Mouse (Mus musculus): ENCODE results near the gene Barhl1. TPM values are rescaled to one million over a fixed set of nuclear protein-coding genes. Genes with fewer than 3 reads are reported as not detected.

Gene Barhl1
- total and polyA plus RNA-seq, 3 experiments = 0.15 to 0.47 TPM; not detected in 1

DNA sequence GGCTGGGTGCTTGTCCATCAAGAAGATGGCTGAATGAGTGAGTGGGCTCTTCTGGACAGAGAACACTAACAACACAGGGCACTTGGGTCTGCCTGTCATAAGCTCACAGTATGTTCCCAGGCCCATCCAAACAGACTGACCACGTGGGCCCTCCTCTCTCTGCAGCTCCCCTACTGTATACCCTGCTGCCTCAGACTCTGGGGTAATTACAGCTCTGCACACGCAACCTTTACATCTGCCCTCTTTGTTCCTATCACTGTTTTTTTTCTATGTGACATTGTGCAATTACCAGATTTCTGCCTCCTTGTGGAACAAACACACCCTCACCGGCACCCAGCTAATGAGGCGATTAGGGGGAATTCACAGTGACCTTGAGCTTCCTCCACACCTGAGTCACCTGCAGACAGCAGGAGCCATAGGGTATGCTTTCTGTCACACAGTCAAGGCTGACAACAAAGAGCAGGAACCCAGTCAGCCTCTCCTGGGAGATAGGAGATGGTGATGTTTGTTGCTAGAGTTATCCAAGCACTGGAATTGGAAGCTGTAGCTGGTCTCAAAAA lies 19.0 kb downstream of the Barhl1 start:
- no peak for TF ChIP-seq POLR2AphosphoS2 (IDR thresholded peaks at IDR 0.05; ENCODE audit: low read length)
- TF ChIP-seq POLR2A (IDR thresholded peaks at IDR 0.05; ENCODE audit: control insufficient read depth in 1 of 2, insufficient read depth in 1 of 2, low read depth in 1 of 2, low read length in 2 of 2, poor library complexity in 1 of 2) = no peak
- TF ChIP-seq ELF1 (IDR thresholded peaks at IDR 0.05; ENCODE audit: low read depth, low read length) = no peak
- TF ChIP-seq ZNF384 (IDR thresholded peaks at IDR 0.05; ENCODE audit: low read depth, low read length) = no peak
- no peak for TF ChIP-seq ETS1 (IDR thresholded peaks at IDR 0.05; ENCODE audit: low read depth, low read length)
- no peak for TF ChIP-seq ZMIZ1 (IDR thresholded peaks at IDR 0.05; ENCODE audit: low read depth, low read length)
- no peak for TF ChIP-seq HCFC1 (IDR thresholded peaks at IDR 0.05; ENCODE audit: low read depth, low read length)
- no peak for TF ChIP-seq SIN3A (IDR thresholded peaks at IDR 0.05; ENCODE audit: low read length)
- no peak for DNase-seq (ENCODE audit: low read depth, low spot score)
- H3K9ac ChIP-seq (ENCODE audit: control insufficient read depth, low read depth, low read length, poor library complexity, severe bottlenecking) = no peak overlapping the region
- no peak overlapping the region for H3K4me3 ChIP-seq (ENCODE audit: control insufficient read depth in 1 of 2, insufficient read depth in 1 of 2, low read depth in 2 of 2, low read length in 2 of 2)
- no peaks in the 10 kb centered on the region for H3K79me2 ChIP-seq (ENCODE audit: control insufficient read depth, insufficient read depth, low read length, poor library complexity)
- no peak overlapping the region for H3K27ac ChIP-seq (ENCODE audit: control insufficient read depth, low read depth, low read length)
- H3K27me3 ChIP-seq (ENCODE audit: control insufficient read depth in 1 of 2, insufficient read depth in 2 of 2, low read length in 2 of 2) = no peaks in the 10 kb centered on the region
- H3K4me1 ChIP-seq (ENCODE audit: control insufficient read depth in 1 of 2, insufficient read depth in 2 of 2, low read length in 2 of 2) = peaks cover 4 to 5% of the 10 kb centered on the region in 2 experiments; a peak in 2 of 4 replicates
- peaks cover 6 to 22% of the 10 kb centered on the region in 2 experiments for H3K36me3 ChIP-seq (ENCODE audit: control insufficient read depth in 1 of 2, insufficient read depth in 2 of 2, low read length in 2 of 2)
- no peaks in the 10 kb centered on the region for H3K9me3 ChIP-seq (replicated peaks; ENCODE audit: insufficient read depth, low read length)

GRCm38 (mm10) chr2:28895876-28896275 lies 20.6 kb downstream of the Barhl1 start:
- H3K4me1 ChIP-seq (ENCODE audit: control insufficient read depth in 1 of 2, insufficient read depth in 2 of 2, low read length in 2 of 2) = peaks cover 4 to 5% of the 10 kb centered on the region in 2 experiments; a peak in 2 of 4 replicates

DNA sequence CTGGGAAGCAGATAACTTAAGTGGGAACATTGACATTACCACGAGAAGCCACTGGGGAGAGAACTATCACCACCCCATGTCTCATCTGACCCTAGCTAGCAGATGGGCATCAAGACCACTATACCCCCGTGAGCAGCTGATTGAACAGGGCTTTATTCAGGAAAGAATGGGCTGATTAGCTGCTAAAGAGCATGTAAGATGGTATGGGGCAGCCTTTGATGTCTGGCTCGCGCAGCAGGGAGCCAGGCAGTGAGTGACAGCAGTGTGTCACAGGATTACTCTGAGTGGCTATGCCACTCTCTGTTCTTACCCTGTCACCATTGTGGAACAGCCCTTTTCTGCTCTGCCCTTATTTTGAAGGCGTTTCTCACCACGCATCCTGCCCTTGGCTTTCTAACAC lies 22.9 kb downstream of the Barhl1 start:
- TF ChIP-seq MAZ (IDR thresholded peaks at IDR 0.05; ENCODE audit: low read depth, low read length) = no peak
- no peak for TF ChIP-seq MAFK (IDR thresholded peaks at IDR 0.05; ENCODE audit: borderline replicate concordance, low read depth, low read length)
- no peak for TF ChIP-seq CHD1 (IDR thresholded peaks at IDR 0.05; ENCODE audit: low read depth, low read length)
- TF ChIP-seq RCOR1 (IDR thresholded peaks at IDR 0.05; ENCODE audit: low read depth, low read length) = no peak
- TF ChIP-seq GATA1 (IDR thresholded peaks at IDR 0.05; ENCODE audit: low read depth, low read length) = no peak
- TF ChIP-seq ZC3H11A (IDR thresholded peaks at IDR 0.05; ENCODE audit: low read depth, low read length) = no peak
- no peak for TF ChIP-seq ELF1 (IDR thresholded peaks at IDR 0.05; ENCODE audit: low read depth, low read length)
- TF ChIP-seq CHD2 (IDR thresholded peaks at IDR 0.05; ENCODE audit: low read length) = no peak
- TF ChIP-seq NRF1 (IDR thresholded peaks at IDR 0.05; ENCODE audit: insufficient read depth, low read depth, low read length, poor library complexity, severe bottlenecking) = no peak
- Histone ChIP-seq H3K36me3 (ENCODE audit: control insufficient read depth in 1 of 2, insufficient read depth in 2 of 2, low read length in 2 of 2) (peaks cover 6 to 13% of the 10 kb centered on the region in 2 experiments), H3K9me3 (replicated peaks; ENCODE audit: insufficient read depth, low read length) (no peaks in the 10 kb centered on the region), H3K4me3 (ENCODE audit: control insufficient read depth in 1 of 2, insufficient read depth in 1 of 2, low read depth in 2 of 2, low read length in 2 of 2) (no peak overlapping the region), H3K27me3 (ENCODE audit: control insufficient read depth in 1 of 2, insufficient read depth in 2 of 2, low read length in 2 of 2) (no peaks in the 10 kb centered on the region), H3K9ac (ENCODE audit: control insufficient read depth, low read depth, low read length, poor library complexity, severe bottlenecking) (no peak overlapping the region), H3K4me1 (ENCODE audit: control insufficient read depth in 1 of 2, insufficient read depth in 2 of 2, low read length in 2 of 2) (peaks cover 4 to 5% of the 10 kb centered on the region in 2 experiments; a peak in 2 of 4 replicates), H3K79me2 (ENCODE audit: control insufficient read depth, insufficient read depth, low read length, poor library complexity) (no peaks in the 10 kb centered on the region), H3K27ac (ENCODE audit: control insufficient read depth, low read depth, low read length) (no peak overlapping the region)
- DNase-seq (ENCODE audit: low read depth, low spot score) = no peak

More at GRCm38 (mm10) chr2:28895876-28896275, 20.6 kb downstream of the Barhl1 start:
- Histone ChIP-seq H3K27ac (ENCODE audit: control insufficient read depth, low read depth, low read length) (no peak overlapping the region), H3K9ac (ENCODE audit: control insufficient read depth, low read depth, low read length, poor library complexity, severe bottlenecking) (no peak overlapping the region), H3K27me3 (ENCODE audit: control insufficient read depth in 1 of 2, insufficient read depth in 2 of 2, low read length in 2 of 2) (no peaks in the 10 kb centered on the region), H3K79me2 (ENCODE audit: control insufficient read depth, insufficient read depth, low read length, poor library complexity) (no peaks in the 10 kb centered on the region), H3K36me3 (ENCODE audit: control insufficient read depth in 1 of 2, insufficient read depth in 2 of 2, low read length in 2 of 2) (peaks cover 6 to 25% of the 10 kb centered on the region in 2 experiments), H3K9me3 (replicated peaks; ENCODE audit: insufficient read depth, low read length) (no peaks in the 10 kb centered on the region), H3K4me3 (ENCODE audit: control insufficient read depth in 1 of 2, insufficient read depth in 1 of 2, low read depth in 2 of 2, low read length in 2 of 2) (no peak overlapping the region)
- no peak for DNase-seq (ENCODE audit: low read depth, low spot score)
- TF ChIP-seq MAFK (IDR thresholded peaks at IDR 0.05; ENCODE audit: borderline replicate concordance, low read depth, low read length) (no peak), NRF1 (IDR thresholded peaks at IDR 0.05; ENCODE audit: insufficient read depth, low read depth, low read length, poor library complexity, severe bottlenecking) (no peak), POLR2AphosphoS2 (IDR thresholded peaks at IDR 0.05; ENCODE audit: low read length) (no peak), MEF2A (IDR thresholded peaks at IDR 0.05; ENCODE audit: extremely low read depth, insufficient replicate concordance, low read depth, low read length, poor library complexity, severe bottlenecking) (no peak), MAX (IDR thresholded peaks at IDR 0.05; ENCODE audit: low read length) (no peak), MAZ (IDR thresholded peaks at IDR 0.05; ENCODE audit: low read depth, low read length) (no peak), RCOR1 (IDR thresholded peaks at IDR 0.05; ENCODE audit: low read depth, low read length) (no peak), CHD2 (IDR thresholded peaks at IDR 0.05; ENCODE audit: low read length) (no peak)
